Mouse (Mus musculus) megakaryocyte, embryonic 14.5 days (primary cell): Measurements from ENCODE around the gene Tlk2. TPM values are rescaled to one million over a fixed set of nuclear protein-coding genes. Genes with fewer than 3 reads are reported as not detected.
A peak's percentile ranks its signal among the peaks of the same experiment; 100 is the strongest.

Experiments
- H3K27me3 ChIP-seq: replicated peaks from 2 replicates; pipeline ENCODE3; 2012; ENCODE audit warnings: inconsistent platforms
- H3K36me3 ChIP-seq: replicated peaks from 2 replicates; pipeline ENCODE3; 2012; ENCODE audit warnings: low read length, inconsistent platforms, mixed read lengths
- H3K4me1 ChIP-seq: 2 replicates; pipeline ENCODE4 v1.6.1; 2012; ENCODE audit warnings: inconsistent platforms
- H3K4me3 ChIP-seq: replicated peaks from 2 replicates; pipeline ENCODE3; 2012; ENCODE audit warnings: moderate library complexity, mild to moderate bottlenecking, inconsistent platforms
- H3K9me3 ChIP-seq: 2 replicates; pipeline ENCODE4 v1.6.1; 2012; ENCODE audit warnings: inconsistent platforms
- FLI1 ChIP-seq: IDR thresholded peaks from 2 replicates; pipeline ENCODE4 v1.6.1; 2012; ENCODE audit warnings: low read length, inconsistent platforms, mixed read lengths
- GATA1 ChIP-seq: IDR thresholded peaks from 3 replicates; pipeline ENCODE4 v1.6.1; 2012; ENCODE audit warnings: mixed read lengths, low read length, inconsistent platforms, borderline replicate concordance
- polyA plus RNA-seq: library from polyadenylated mRNA; stranded (reverse); fragments of >175 nt; gene quantifications from 2 replicates; pipeline ENCODE4 v1.2.3, GENCODE M21; 2012; ENCODE audit warnings: low replicate concordance; ENCODE audit not compliant: insufficient read depth

Tlk2 gene
- polyA plus RNA-seq, 1 experiment: 4.4 TPM

GRCm38 (mm10) chr11:105149766-105150165, 28.8 kb upstream of the Tlk2 start:
- TF ChIP-seq FLI1 (no peak), GATA1 (no peak)
- Histone ChIP-seq H3K27me3 (peaks cover 35% of the 10 kb centered on the region), H3K4me3 (no peak overlapping the region), H3K9me3 (no peaks in the 10 kb centered on the region), H3K4me1 (peaks cover 39% of the 10 kb centered on the region), H3K36me3 (no peaks in the 10 kb centered on the region)

GRCm38 (mm10) chr11:105150691-105151090, 27.9 kb upstream of the Tlk2 start:
- Histone ChIP-seq H3K27me3 (peaks cover 36% of the 10 kb centered on the region), H3K4me3 (no peak overlapping the region), H3K36me3 (no peaks in the 10 kb centered on the region), H3K9me3 (no peaks in the 10 kb centered on the region), H3K4me1 (peaks cover 35% of the 10 kb centered on the region)
- TF ChIP-seq GATA1 (no peak), FLI1 (no peak)

GRCm38 (mm10) chr11:105151226-105152016, 27.2 kb upstream of the Tlk2 start:
- Histone ChIP-seq H3K4me1 (peaks cover 35% of the 10 kb centered on the region), H3K9me3 (no peaks in the 10 kb centered on the region), H3K36me3 (no peaks in the 10 kb centered on the region), H3K4me3 (no peak overlapping the region), H3K27me3 (peaks cover 32% of the 10 kb centered on the region)
- no peak for TF ChIP-seq GATA1

GRCm38 (mm10) chr11:105152017-105152300, 26.6 kb upstream of the Tlk2 start:
- Histone ChIP-seq H3K36me3 (no peaks in the 10 kb centered on the region), H3K27me3 (peaks cover 32% of the 10 kb centered on the region), H3K4me1 (peaks cover 35% of the 10 kb centered on the region), H3K9me3 (no peaks in the 10 kb centered on the region), H3K4me3 (no peak overlapping the region)
- no peak for TF ChIP-seq GATA1
- TF ChIP-seq FLI1: no peak

GRCm38 (mm10) chr11:105152357-105152899, 26.2 kb upstream of the Tlk2 start:
- no peaks in the 10 kb centered on the region for H3K36me3 ChIP-seq
- peaks cover 33% of the 10 kb centered on the region for H3K27me3 ChIP-seq
- no peak for TF ChIP-seq GATA1
- TF ChIP-seq FLI1: no peak
- no peak overlapping the region for H3K4me3 ChIP-seq
- no peaks in the 10 kb centered on the region for H3K9me3 ChIP-seq
- H3K4me1 ChIP-seq: peaks cover 35% of the 10 kb centered on the region

GRCm38 (mm10) chr11:105153068-105153833, 25.4 kb upstream of the Tlk2 start:
- Histone ChIP-seq H3K9me3 (no peaks in the 10 kb centered on the region), H3K4me1 (peaks cover 35% of the 10 kb centered on the region), H3K27me3 (peaks cover 33% of the 10 kb centered on the region), H3K36me3 (no peaks in the 10 kb centered on the region), H3K4me3 (peak overlapping the region; percentile 35)
- TF ChIP-seq FLI1 (no peak), GATA1 (no peak)

GRCm38 (mm10) chr11:105155915-105156314, 22.7 kb upstream of the Tlk2 start:
- Histone ChIP-seq H3K36me3 (no peaks in the 10 kb centered on the region), H3K4me1 (peaks cover 29% of the 10 kb centered on the region), H3K9me3 (no peaks in the 10 kb centered on the region), H3K27me3 (peaks cover 28% of the 10 kb centered on the region), H3K4me3 (no peak overlapping the region)
- TF ChIP-seq GATA1 (no peak), FLI1 (no peak)

- peaks cover 21% of the 10 kb centered on the region for H3K4me1 ChIP-seq
- H3K9me3 ChIP-seq: no peaks in the 10 kb centered on the region
- H3K27me3 ChIP-seq: peaks cover 24% of the 10 kb centered on the region
- no peaks in the 10 kb centered on the region for H3K36me3 ChIP-seq
- no peak overlapping the region for H3K4me3 ChIP-seq
- TF ChIP-seq GATA1: no peak
- no peak for TF ChIP-seq FLI1
Observed at GRCm38 (mm10) chr11:105156748-105157267, 21.8 kb upstream of the Tlk2 start.

- Histone ChIP-seq H3K9me3 (peaks cover 7% of the 10 kb centered on the region), H3K36me3 (no peaks in the 10 kb centered on the region), H3K27me3 (peaks cover 24% of the 10 kb centered on the region), H3K4me3 (no peak overlapping the region), H3K4me1 (peaks cover 12% of the 10 kb centered on the region)
- TF ChIP-seq FLI1: no peak
- no peak for TF ChIP-seq GATA1
Observed at GRCm38 (mm10) chr11:105158047-105158446, 20.6 kb upstream of the Tlk2 start.
